Mouse (Mus musculus) spleen, adult 2 months (tissue): Measurements from ENCODE around the gene Gstp1. TPM values are rescaled to one million over a fixed set of nuclear protein-coding genes. Genes with fewer than 3 reads are reported as not detected.

Source experiments
- DNase-seq, 2 experiments: peaks; one replicate each; pipeline versions ENCODE4 v3.0.0 to v3.0.0-alpha.2; 2012 to 2021; ENCODE audit warnings: low spot score in 2 of 2, low read depth in 1 of 2
- H3K27ac ChIP-seq: fragments of 200-500 bp; 2 replicates; pipeline ENCODE4 v1.5.1; 2012; ENCODE audit warnings: low read length, inconsistent platforms; ENCODE audit not compliant: insufficient read depth
- H3K27me3 ChIP-seq: fragments of 200-500 bp; 2 replicates; pipeline ENCODE4 v1.6.1; 2012; ENCODE audit warnings: mild to moderate bottlenecking, moderate library complexity, low read length, inconsistent platforms; ENCODE audit not compliant: control insufficient read depth, insufficient read depth
- H3K36me3 ChIP-seq: fragments of 200-500 bp; 2 replicates; pipeline ENCODE4 v1.6.1; 2012; ENCODE audit warnings: mild to moderate bottlenecking, low read length, inconsistent platforms; ENCODE audit not compliant: control insufficient read depth, insufficient read depth
- H3K4me1 ChIP-seq: fragments of 200-500 bp; 2 replicates; pipeline ENCODE4 v1.6.1; 2011; ENCODE audit warnings: inconsistent platforms; ENCODE audit not compliant: control insufficient read depth, insufficient read depth, insufficient read length
- H3K4me3 ChIP-seq: fragments of 200-500 bp; 2 replicates; pipeline ENCODE4 v1.5.1; 2011; ENCODE audit warnings: mild to moderate bottlenecking, inconsistent platforms; ENCODE audit not compliant: insufficient read depth, insufficient read length; ENCODE audit errors: extremely low read depth
- CTCF ChIP-seq: fragments of 200-500 bp; IDR thresholded peaks from 2 replicates; pipeline ENCODE4 v1.5.1; 2011; ENCODE audit warnings: mild to moderate bottlenecking, inconsistent platforms; ENCODE audit not compliant: insufficient read depth, insufficient read length, insufficient replicate concordance; ENCODE audit errors: extremely low read depth
- POLR2A ChIP-seq: fragments of 200-500 bp; IDR thresholded peaks from 2 replicates; pipeline ENCODE4 v1.6.1; 2011; ENCODE audit warnings: low read depth, low read length, inconsistent platforms
- WGBS: fragments of 180-500 bp; shearing (Covaris S2); methylation state at CpG from one replicate; pipeline ENCODE4 v1.1.7; 2018; 5-methylcytosine and 5-hydroxymethylcytosine counted together
- polyA plus RNA-seq: library from polyadenylated mRNA; depleted of rRNA; stranded (reverse); fragments of >200 nt; gene quantifications from 2 replicates; pipeline ENCODE4 v1.2.3, GENCODE M21; 2012

Gene Gstp1
- polyA plus RNA-seq, 1 experiment, result 179 TPM

DNA sequence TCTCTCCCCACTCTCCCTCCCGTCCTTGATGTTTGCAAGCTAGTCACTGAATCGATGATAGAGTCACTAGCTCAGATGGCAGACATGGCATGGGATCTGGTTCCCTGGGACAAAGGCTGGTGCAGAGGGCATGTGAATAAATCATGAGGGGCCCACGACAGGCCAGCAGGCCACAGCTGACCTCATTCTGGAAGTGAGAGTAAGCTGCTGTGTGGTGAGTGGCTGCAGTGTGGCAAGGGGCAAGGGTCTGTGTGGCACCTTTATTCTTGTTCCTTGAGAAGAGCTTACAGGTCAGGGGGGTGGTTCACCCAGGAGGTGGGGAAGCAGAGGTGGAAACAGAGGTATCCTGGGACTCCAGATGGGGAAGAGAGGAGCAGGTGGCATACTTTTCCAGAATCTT is 43.6 kb upstream of the Gstp1 start, which contains the start of gene Cabp2:
Gene Cabp2, plus strand, starts transcription at position 185 of the 400 bp plus-strand sequence.
- no peak within 1 kb of the TSS for H3K27ac ChIP-seq
- H3K4me1 ChIP-seq, result no peaks in the 10 kb centered on the region
- TF ChIP-seq CTCF (no peak), POLR2A (no peak)
- no peak within 1 kb of the TSS for H3K4me3 ChIP-seq
- no peaks in the 10 kb centered on the region for H3K36me3 ChIP-seq
- no peaks in the 10 kb centered on the region for H3K27me3 ChIP-seq
- no peak for DNase-seq
- WGBS, result 79% methylated on average over 3 of the region's 3 CpGs

DNA sequence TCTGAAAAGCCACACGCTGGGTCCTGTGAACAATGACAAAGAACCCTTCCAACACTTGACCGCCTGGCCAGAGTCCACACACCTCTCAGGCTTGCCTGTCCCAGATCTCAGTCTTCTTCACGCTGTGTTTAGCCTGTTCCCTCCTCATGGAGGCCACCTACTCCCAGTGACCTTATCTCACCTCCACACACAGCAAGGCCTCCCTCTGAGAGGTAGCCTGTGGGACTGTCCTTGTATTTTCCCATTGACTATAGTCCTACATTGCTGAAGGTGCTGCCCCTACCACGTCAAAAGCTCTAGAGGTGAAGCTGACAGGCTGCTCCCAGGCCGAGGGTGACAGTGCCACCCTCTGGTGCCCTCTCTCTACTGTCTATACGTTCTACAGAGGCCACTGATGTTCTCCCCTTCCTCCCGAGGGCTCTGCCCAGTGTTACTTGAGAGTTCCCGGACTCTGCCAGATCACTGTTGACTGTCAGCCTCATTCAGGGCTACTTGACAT is 42.8 kb upstream of the Gstp1 start:
- TF ChIP-seq CTCF, result peak; percentile 37; the same call in 1 of the 2 replicates
- no peak for TF ChIP-seq POLR2A
- H3K27ac ChIP-seq, result no peak overlapping the region

DNA sequence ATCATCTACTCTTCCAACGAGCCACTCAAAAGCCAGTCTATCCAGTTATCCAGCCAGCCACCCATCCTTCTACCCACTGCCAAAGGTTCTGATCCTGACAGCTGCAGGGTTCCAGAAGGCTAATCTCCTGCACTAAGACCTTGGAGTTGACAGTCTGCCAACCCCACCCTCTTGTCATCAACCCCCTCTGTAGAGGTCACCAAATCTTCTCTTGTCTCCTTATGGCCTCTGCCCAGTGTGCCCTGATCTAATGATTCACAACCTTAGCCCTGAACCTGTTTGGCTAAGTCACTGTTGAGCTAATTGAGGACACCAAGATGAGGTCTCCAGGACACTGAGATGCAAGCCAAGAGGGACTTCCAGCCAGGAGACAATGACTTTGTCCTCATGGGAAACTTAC is 41.8 kb upstream of the Gstp1 start:
- Histone ChIP-seq H3K27me3 (no peaks in the 10 kb centered on the region), H3K4me1 (no peaks in the 10 kb centered on the region), H3K27ac (no peak overlapping the region), H3K36me3 (no peaks in the 10 kb centered on the region), H3K4me3 (no peak overlapping the region)
- TF ChIP-seq POLR2A, result no peak
- TF ChIP-seq CTCF, result no peak
- WGBS, result 69% methylated on average over 1 of the region's 1 CpGs
- no peak for DNase-seq

More for the DNA sequence above, 42.8 kb upstream of the Gstp1 start:
- Histone ChIP-seq H3K27me3 (no peaks in the 10 kb centered on the region), H3K36me3 (no peaks in the 10 kb centered on the region), H3K4me3 (no peak overlapping the region), H3K4me1 (no peaks in the 10 kb centered on the region)
- 46% methylated on average over 8 of the region's 8 CpGs for WGBS
- no peak for DNase-seq

DNA sequence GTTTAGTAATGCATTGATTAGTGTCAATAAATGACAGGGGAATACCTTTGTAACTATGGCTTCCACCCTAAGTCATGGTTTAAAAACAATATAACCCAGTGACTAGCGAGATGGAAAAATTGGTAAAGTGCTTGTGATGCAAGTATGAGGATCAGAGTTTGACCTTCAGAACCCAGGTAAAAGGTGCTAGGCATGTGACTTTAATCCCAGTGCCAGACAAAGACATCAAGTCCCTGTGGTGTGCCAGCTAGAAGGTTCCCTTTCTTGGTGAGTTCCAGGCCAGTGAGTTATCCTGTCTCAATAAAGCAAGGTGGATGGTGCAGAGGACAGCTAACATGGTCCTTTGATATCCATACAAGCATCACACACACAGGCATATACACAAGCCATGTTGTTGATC is 37.7 kb upstream of the Gstp1 start:
- DNase-seq, result no peak
- no peak overlapping the region for H3K27ac ChIP-seq
- 90% methylated on average over 1 of the region's 1 CpGs for WGBS

DNA sequence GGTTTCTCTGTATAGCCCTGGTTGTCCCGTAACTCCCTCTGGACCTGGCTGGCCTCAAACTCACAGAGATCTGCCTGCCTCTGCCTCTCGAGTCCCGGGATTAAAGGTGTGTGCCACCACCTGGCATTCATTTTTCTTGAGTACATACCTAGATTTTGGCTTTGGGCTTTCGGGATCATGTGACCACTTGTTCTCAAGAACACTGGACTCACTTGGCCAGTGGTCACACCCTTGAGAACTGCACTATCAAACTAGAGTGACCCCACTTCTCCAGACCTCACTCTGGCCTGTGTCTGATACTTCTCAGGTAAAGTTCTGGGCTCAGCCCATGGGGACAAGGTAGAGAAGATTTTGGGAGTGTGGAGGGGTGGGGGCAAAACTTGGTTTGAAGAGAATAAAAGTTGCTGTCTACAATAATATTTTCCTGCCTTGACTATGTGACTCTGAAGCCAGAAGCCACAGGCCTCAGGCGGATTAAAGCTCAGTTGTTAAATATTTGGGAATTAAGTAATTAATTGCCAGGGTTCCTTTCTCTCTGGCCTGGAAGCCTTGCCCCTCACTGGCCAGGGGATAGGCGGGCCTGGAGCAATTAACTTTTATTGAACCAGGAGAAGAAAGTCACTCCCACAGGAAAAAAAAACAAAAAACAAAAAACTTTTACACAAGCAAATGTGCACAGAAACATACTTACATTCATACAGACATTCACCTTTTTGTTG is 35.1 kb upstream of the Gstp1 start:
- no peak overlapping the region for H3K27ac ChIP-seq
- H3K27me3 ChIP-seq, result no peaks in the 10 kb centered on the region
- DNase-seq, result no peak
- H3K4me1 ChIP-seq, result no peaks in the 10 kb centered on the region
- H3K4me3 ChIP-seq, result no peak overlapping the region
- TF ChIP-seq CTCF (no peak), POLR2A (no peak)
- 90% methylated on average over 6 of the region's 6 CpGs for WGBS
- H3K36me3 ChIP-seq, result no peaks in the 10 kb centered on the region

More for the DNA sequence above, 37.7 kb upstream of the Gstp1 start:
- TF ChIP-seq CTCF, result no peak
- no peak for TF ChIP-seq POLR2A
- H3K36me3 ChIP-seq, result no peaks in the 10 kb centered on the region
- H3K4me3 ChIP-seq, result no peak overlapping the region
- no peaks in the 10 kb centered on the region for H3K4me1 ChIP-seq
- H3K27me3 ChIP-seq, result no peaks in the 10 kb centered on the region

GRCm38 (mm10) chr19:4071406-4071805 is 33.6 kb upstream of the Gstp1 start:
- Histone ChIP-seq H3K36me3 (no peaks in the 10 kb centered on the region), H3K27ac (no peak overlapping the region), H3K4me3 (no peak overlapping the region), H3K27me3 (no peaks in the 10 kb centered on the region), H3K4me1 (peaks cover 6% of the 10 kb centered on the region; the same call in 1 of the 2 replicates)
- TF ChIP-seq CTCF (no peak), POLR2A (no peak)
- WGBS, result 92% methylated on average over 6 of the region's 6 CpGs
- DNase-seq, result no peak

DNA sequence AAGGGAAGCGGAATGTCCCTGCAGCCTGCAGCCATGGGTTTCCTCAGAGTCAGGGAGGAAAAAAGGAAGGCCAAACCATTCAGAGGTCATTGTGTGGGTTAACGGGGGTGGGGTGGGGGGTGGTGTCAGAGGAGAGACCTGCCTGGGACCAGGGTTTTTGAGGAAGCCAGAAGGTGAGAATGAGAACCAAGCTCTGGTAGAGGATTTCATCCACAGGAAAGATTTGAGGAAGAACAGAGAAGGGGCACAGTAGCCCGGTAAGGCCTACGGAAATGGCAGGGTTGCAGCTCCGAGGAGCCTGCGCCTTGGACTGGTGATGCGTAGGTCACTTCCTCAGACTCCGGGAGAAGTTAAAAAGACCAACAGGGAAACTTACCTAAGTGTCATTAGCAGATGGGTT is 33.0 kb upstream of the Gstp1 start:
- no peak overlapping the region for H3K4me3 ChIP-seq
- peaks cover 6% of the 10 kb centered on the region; the same call in 1 of the 2 replicates for H3K4me1 ChIP-seq
- WGBS, result 46% methylated on average over 8 of the region's 8 CpGs
- no peaks in the 10 kb centered on the region for H3K36me3 ChIP-seq
- no peak for DNase-seq
- no peak overlapping the region for H3K27ac ChIP-seq
- H3K27me3 ChIP-seq, result no peaks in the 10 kb centered on the region
- TF ChIP-seq POLR2A (no peak), CTCF (no peak)
